In genomic region chr6:7660377-7661080, GRCm38 (mm10) we compare ENCODE assay signal across 10 mouse cellular contexts. TPM values are rescaled to one million over a fixed set of nuclear protein-coding genes. Genes with fewer than 3 reads are reported as not detected.
A peak's percentile ranks its signal among the peaks of the same experiment; 100 is the strongest.
DNase-seq lines count a peak whose midpoint lies in the region; ATAC-seq and TF ChIP-seq lines count a peak whose summit lies in the region.
"Had no signal": no experiment of that assay in that cellular context is flagged by ENCODE, and none has a peak within 500 bp of the region (broad histone marks: within the 10 kb centered on the region; RNA-seq: fewer than 3 reads in every experiment).

No protein-coding gene starts in this region.

- no peak overlapping the region for H3K4me2 ChIP-seq in midbrain, embryonic 16.5 days (ENCODE audit: low read length)
- H3K4me2 ChIP-seq: liver, embryonic 15.5 days had no signal

- 65% methylated on average over 5 of the region's 5 CpGs for WGBS in kidney, adult 2 months
- WGBS in midbrain, embryonic 16.5 days = 66% methylated on average over 5 of the region's 5 CpGs

- peak; percentile 40 for DNase-seq in kidney, adult 2 months
- DNase-seq in kidney, adult 11 months = no peak
- peak; percentile 81 for DNase-seq in adipocyte (ENCODE audit: low spot score)
- peak; percentile 57 for DNase-seq in forelimb bud, embryonic 11.5 days (ENCODE audit: low read depth, low spot score)
- DNase-seq in right cerebral cortex, adult 18-20 months = no peak
- DNase-seq in urinary bladder, postnatal 36 days (ENCODE audit: low spot score in 2 of 2) = no peak

- H3K36me3 ChIP-seq in kidney, adult 2 months (ENCODE audit: control insufficient read depth, insufficient read depth, low read length) = no peaks in the 10 kb centered on the region
- H3K36me3 ChIP-seq in E14TG2a.4 (ENCODE audit: insufficient read depth, low read length) = no peaks in the 10 kb centered on the region
- H3K36me3 ChIP-seq in midbrain, embryonic 16.5 days (ENCODE audit: control insufficient read depth, insufficient read depth, low read length) = no peaks in the 10 kb centered on the region
- H3K36me3 ChIP-seq: liver, embryonic 15.5 days had no signal

- H3K27me3 ChIP-seq in kidney, adult 2 months (replicated peaks; ENCODE audit: control insufficient read depth, insufficient read depth, low read length) = no peaks in the 10 kb centered on the region
- no peaks in the 10 kb centered on the region for H3K27me3 ChIP-seq in E14TG2a.4 (ENCODE audit: insufficient read depth, low read length)
- H3K27me3 ChIP-seq in midbrain, embryonic 16.5 days (ENCODE audit: control insufficient read depth, insufficient read depth, low read depth, low read length) = no peaks in the 10 kb centered on the region
- H3K27me3 ChIP-seq: liver, embryonic 15.5 days had no signal

- ATAC-seq in midbrain, embryonic 16.5 days = peak; percentile 54; the same call in 1 of the 2 replicates

- no peak overlapping the region for H3K9ac ChIP-seq in midbrain, embryonic 16.5 days (ENCODE audit: low read depth, low read length)
- H3K9ac ChIP-seq: liver, embryonic 15.5 days had no signal

- H3K4me3 ChIP-seq in kidney, adult 2 months (ENCODE audit: insufficient read depth, low read depth, low read length) = no peak overlapping the region
- no peak overlapping the region for H3K4me3 ChIP-seq in E14TG2a.4 (replicated peaks; ENCODE audit: low read length)
- H3K4me3 ChIP-seq in midbrain, embryonic 16.5 days (ENCODE audit: low read depth, low read length) = no peak overlapping the region
- H3K4me3 ChIP-seq: erythroblast, embryonic 14.5 days; liver, embryonic 15.5 days had no signal

- H3K4me1 ChIP-seq in kidney, adult 2 months (ENCODE audit: control insufficient read depth, insufficient read depth, low read length) = no peaks in the 10 kb centered on the region
- no peaks in the 10 kb centered on the region for H3K4me1 ChIP-seq in E14TG2a.4 (replicated peaks; ENCODE audit: low read depth, low read length)
- no peaks in the 10 kb centered on the region for H3K4me1 ChIP-seq in midbrain, embryonic 16.5 days (ENCODE audit: control insufficient read depth, insufficient read depth, low read length)
- H3K4me1 ChIP-seq: liver, embryonic 15.5 days had no signal

- no peak overlapping the region for H3K27ac ChIP-seq in kidney, adult 2 months (ENCODE audit: insufficient read depth, low read depth, low read length)
- no peak overlapping the region for H3K27ac ChIP-seq in midbrain, embryonic 16.5 days (ENCODE audit: low read length)
- H3K27ac ChIP-seq: liver, embryonic 15.5 days had no signal

- TF ChIP-seq POLR2A in kidney, adult 2 months (IDR thresholded peaks at IDR 0.05; ENCODE audit: low read depth, low read length) = no peak

- TF ChIP-seq CTCF in kidney, adult 2 months (conservative IDR thresholded peaks at IDR 0.05; ENCODE audit: insufficient read depth, insufficient read length, low read depth, low read length) = peak; percentile 28; the same call in 1 of the 2 replicates
- TF ChIP-seq CTCF in E14TG2a.4 (conservative IDR thresholded peaks at IDR 0.05; ENCODE audit: low read length) = peak; percentile 74

- H3K9me3 ChIP-seq in E14TG2a.4 (ENCODE audit: low read length) = no peaks in the 10 kb centered on the region
- no peaks in the 10 kb centered on the region; the same call in 1 of the 2 replicates for H3K9me3 ChIP-seq in midbrain, embryonic 16.5 days (replicated peaks; ENCODE audit: control insufficient read depth, low read length, poor library complexity, severe bottlenecking)
- H3K9me3 ChIP-seq: liver, embryonic 15.5 days had no signal

RNA-seq across cellular contexts. Expression of gene Asns, which starts 32.5 kb away (rescaled TPM):
- 8.3 and 9.2 TPM in 2 replicates for polyA plus RNA-seq in kidney, adult 2 months (2012; rRNA removed)
- 104 and 114 TPM in 2 replicates for polyA plus RNA-seq in midbrain, embryonic 16.5 days (2015; fragmentation: Nextera tagmentation; extraction: Ambion mirVana)

Comparison
In these comparisons a context has a peak if more than half of its experiments do, and no peak if none do; other contexts are left out.
1. DNase-seq: peak in kidney, adult 2 months (single experiment), adipocyte (single experiment) and forelimb bud, embryonic 11.5 days (single experiment); none in kidney, adult 11 months (single experiment), right cerebral cortex, adult 18-20 months (single experiment) and urinary bladder, postnatal 36 days (0 of 2).
2. RNA of gene Asns, which starts 32.5 kb away (polyA plus RNA-seq): 104 to 114 TPM in midbrain, embryonic 16.5 days; 8.3 to 9.2 TPM in kidney, adult 2 months; every median in the first group is over 10 times any median in the second.